Mouse (Mus musculus) gastrocnemius, adult 8-10 months (tissue): ENCODE results near the gene Atf7. TPM values are rescaled to one million over a fixed set of nuclear protein-coding genes. Genes with fewer than 3 reads are reported as not detected.
"Not testable (repeated sequence)": the region's sequence is repeated elsewhere in the genome, so short reads cannot be mapped to it uniquely, and the experiment has no call there.

Experiments
- DNase-seq, 2 experiments: peaks; one replicate each; pipeline ENCODE4 v3.0.0; 2022; ENCODE audit warnings: low spot score in 2 of 2
- total RNA-seq, 4 experiments: library from RNA; stranded (reverse); gene quantifications; 2 replicates each; pipeline ENCODE4 v1.2.4; 2022

Gene Atf7
- total RNA-seq, 4 experiments from 2014 or later = 42.4 to 57.5 (median 51.7) TPM

- DNase-seq = no peak
Observed at GRCm38 (mm10) chr15:102620765-102621164, 4.5 kb downstream of the Atf7 start.

- DNase-seq = no peak
Observed at GRCm38 (mm10) chr15:102619486-102619885, 5.8 kb downstream of the Atf7 start.

GRCm38 (mm10) chr15:102617654-102618053 lies 7.6 kb downstream of the Atf7 start:
- no peak for DNase-seq

- DNase-seq = no peak
Observed at GRCm38 (mm10) chr15:102616174-102616573, 9.1 kb downstream of the Atf7 start.

GRCm38 (mm10) chr15:102614224-102614623 lies 11.0 kb downstream of the Atf7 start:
- no peak for DNase-seq

GRCm38 (mm10) chr15:102612966-102613365 lies 12.3 kb downstream of the Atf7 start:
- no peak for DNase-seq

GRCm38 (mm10) chr15:102608586-102608985 lies 16.7 kb downstream of the Atf7 start:
- DNase-seq = not testable (repeated sequence)

- DNase-seq = no peak
Observed at GRCm38 (mm10) chr15:102593996-102594656, 31.1 kb downstream of the Atf7 start.

- no peak for DNase-seq
Observed at GRCm38 (mm10) chr15:102592674-102593073, 32.6 kb downstream of the Atf7 start.

GRCm38 (mm10) chr15:102590567-102590966 lies 34.7 kb downstream of the Atf7 start:
- DNase-seq = no peak

GRCm38 (mm10) chr15:102589826-102590225 lies 35.4 kb downstream of the Atf7 start:
- DNase-seq = no peak

- DNase-seq = no peak
Observed at GRCm38 (mm10) chr15:102585501-102585900, 39.8 kb downstream of the Atf7 start.

GRCm38 (mm10) chr15:102583708-102584383 lies 41.4 kb downstream of the Atf7 start:
- DNase-seq = no peak

GRCm38 (mm10) chr15:102581205-102581604 lies 44.1 kb downstream of the Atf7 start:
- no peak for DNase-seq

- no peak for DNase-seq
Observed at GRCm38 (mm10) chr15:102578351-102578750, 46.9 kb downstream of the Atf7 start.

GRCm38 (mm10) chr15:102576972-102577371 lies 48.3 kb downstream of the Atf7 start:
- DNase-seq = no peak

GRCm38 (mm10) chr15:102572081-102572480 lies 53.2 kb downstream of the Atf7 start:
- no peak for DNase-seq

- DNase-seq = no peak
Observed at GRCm38 (mm10) chr15:102567849-102568248, 57.4 kb downstream of the Atf7 start.

- DNase-seq = no peak
Observed at GRCm38 (mm10) chr15:102563681-102564080, 61.6 kb downstream of the Atf7 start.

- no peak for DNase-seq
Observed at GRCm38 (mm10) chr15:102563061-102563460, 62.2 kb downstream of the Atf7 start.

GRCm38 (mm10) chr15:102562491-102562890 lies 62.8 kb downstream of the Atf7 start:
- DNase-seq = no peak

GRCm38 (mm10) chr15:102557580-102557979 lies 67.7 kb downstream of the Atf7 start:
- no peak for DNase-seq

- no peak for DNase-seq
Observed at GRCm38 (mm10) chr15:102555581-102555980, 69.7 kb downstream of the Atf7 start.
